Mouse (Mus musculus) megakaryocyte-erythroid progenitor cell, adult 5-6 weeks (primary cell): ENCODE results near the gene Piezo1. TPM values are rescaled to one million over a fixed set of nuclear protein-coding genes. Genes with fewer than 3 reads are reported as not detected.
A peak's percentile ranks its signal among the peaks of the same experiment; 100 is the strongest.

Experiments
- ATAC-seq: replicated peaks from 2 replicates; pipeline ENCODE4 v1.8.0; 2016; ENCODE audit warnings: mild to moderate bottlenecking, inconsistent platforms; ENCODE audit not compliant: severe bottlenecking, poor library complexity, low FRiP score, low TSS enrichment
- total RNA-seq, 2 experiments: library from RNA; stranded (forward) in 1 of 2; stranded (reverse) in 1 of 2; fragments of 200-1000, 215-1000 nt in 1 of 2; fragments of >200 nt in 1 of 2; fragmentation: Nextera tagmentation in 1 of 2; gene quantifications; 2 replicates each; pipeline ENCODE4 v1.2.3; 2014 to 2017

Piezo1 gene
- total RNA-seq, 2 experiments from 2014 or later = 31.5 to 84.0 TPM

GRCm38 (mm10) chr8:122463651-122464640, 87.2 kb downstream of the Piezo1 start:
- no peak for ATAC-seq

- no peak for ATAC-seq
Measured at GRCm38 (mm10) chr8:122462510-122462909, 88.6 kb downstream of the Piezo1 start.

GRCm38 (mm10) chr8:122461473-122462148, 89.5 kb downstream of the Piezo1 start:
- no peak for ATAC-seq

- peak; percentile 54 for ATAC-seq
Measured at GRCm38 (mm10) chr8:122460524-122461472, 90.3 kb downstream of the Piezo1 start, which contains the start of gene Snai3. TSS of gene Snai3 (minus strand) at chr8:122460733.

- ATAC-seq = no peak
Measured at GRCm38 (mm10) chr8:122459990-122460389, 91.1 kb downstream of the Piezo1 start.

GRCm38 (mm10) chr8:122459218-122459900, 91.8 kb downstream of the Piezo1 start:
- no peak for ATAC-seq

- no peak for ATAC-seq
Measured at GRCm38 (mm10) chr8:122457171-122457570, 94.0 kb downstream of the Piezo1 start.

GRCm38 (mm10) chr8:122454409-122454808, 96.7 kb downstream of the Piezo1 start:
- no peak for ATAC-seq

- no peak for ATAC-seq
Measured at GRCm38 (mm10) chr8:122452154-122452553, 99.0 kb downstream of the Piezo1 start.

GRCm38 (mm10) chr8:122451161-122451703, 99.9 kb downstream of the Piezo1 start:
- ATAC-seq = no peak

- no peak for ATAC-seq
Measured at GRCm38 (mm10) chr8:122445203-122445602, 105.9 kb downstream of the Piezo1 start.

GRCm38 (mm10) chr8:122444058-122444748, 106.9 kb downstream of the Piezo1 start:
- ATAC-seq = peak; percentile 73

- ATAC-seq = peak; percentile 94
Measured at GRCm38 (mm10) chr8:122443262-122444006, 107.7 kb downstream of the Piezo1 start, which contains the start of gene Mvd. TSS of gene Mvd (minus strand) at chr8:122443422.

GRCm38 (mm10) chr8:122442781-122443180, 108.3 kb downstream of the Piezo1 start:
- no peak for ATAC-seq

GRCm38 (mm10) chr8:122442356-122442755, 108.8 kb downstream of the Piezo1 start:
- no peak for ATAC-seq

GRCm38 (mm10) chr8:122441326-122441725, 109.8 kb downstream of the Piezo1 start:
- ATAC-seq = no peak

- no peak for ATAC-seq
Measured at GRCm38 (mm10) chr8:122439336-122439735, 111.8 kb downstream of the Piezo1 start.
